Mouse (Mus musculus): ENCODE measurements around the gene Smim26. TPM values are rescaled to one million over a fixed set of nuclear protein-coding genes. Genes with fewer than 3 reads are reported as not detected.

Smim26 gene
- polyA plus RNA-seq, 1 experiment from 2014 or later: 77.1 TPM

DNA sequence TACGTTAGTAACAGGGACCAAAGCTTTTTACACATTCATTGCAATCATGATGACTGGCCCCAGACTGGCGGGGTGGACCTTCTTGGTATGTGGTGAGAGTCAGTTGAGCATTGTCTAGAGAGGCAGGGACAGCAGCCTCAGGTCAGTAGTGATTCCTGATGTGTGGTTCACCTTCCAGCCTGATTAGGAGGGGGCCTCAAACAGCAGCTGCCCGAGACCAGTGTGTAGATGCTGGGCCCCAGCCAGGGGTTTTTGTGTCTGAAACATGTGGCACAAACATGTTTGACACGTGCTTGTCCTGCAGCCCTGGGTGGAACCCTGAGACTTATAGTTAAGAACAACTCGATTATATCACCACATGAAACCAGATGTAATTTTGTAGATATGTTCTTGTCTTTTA lies 40.4 kb downstream of the Smim26 start:
- 0 out of 2 replicates have a peak, but pooled peaks cover 4% of the 10 kb centered on the region for H3K36me3 ChIP-seq (replicated peaks; ENCODE audit: control insufficient read depth, insufficient read depth)
- no peak overlapping the region for H3K27ac ChIP-seq
- WGBS: 80% methylated on average over 5 of the region's 5 CpGs
- no peaks in the 10 kb centered on the region for H3K27me3 ChIP-seq (ENCODE audit: control insufficient read depth, insufficient read depth, low read length)
- H3K9me3 ChIP-seq (ENCODE audit: control insufficient read depth, low read length): no peaks in the 10 kb centered on the region
- H3K4me1 ChIP-seq (replicated peaks; ENCODE audit: control insufficient read depth, insufficient read depth, low read length): 0 out of 2 replicates have a peak, but pooled peaks cover 5% of the 10 kb centered on the region
- no peak overlapping the region for H3K4me2 ChIP-seq (replicated peaks)
- H3K4me3 ChIP-seq (replicated peaks; ENCODE audit: low read length): no peak overlapping the region
- ATAC-seq (ENCODE audit: low FRiP score) (0 out of 2 replicates have a peak, but pooled peaks have one; percentile 40), DNase-seq (ENCODE audit: low spot score) (no peak)
- no peak overlapping the region for H3K9ac ChIP-seq

- ATAC-seq (ENCODE audit: low FRiP score) (no peak), DNase-seq (ENCODE audit: low spot score) (no peak)
- no peaks in the 10 kb centered on the region for H3K9me3 ChIP-seq (ENCODE audit: control insufficient read depth, low read length)
- H3K4me1 ChIP-seq (replicated peaks; ENCODE audit: control insufficient read depth, insufficient read depth, low read length): 0 out of 2 replicates have a peak, but pooled peaks cover 5% of the 10 kb centered on the region
- no peak overlapping the region for H3K4me2 ChIP-seq (replicated peaks)
- WGBS: 47% methylated on average over 2 of the region's 2 CpGs
- H3K9ac ChIP-seq: no peak overlapping the region
- no peaks in the 10 kb centered on the region for H3K27me3 ChIP-seq (ENCODE audit: control insufficient read depth, insufficient read depth, low read length)
- no peak overlapping the region for H3K4me3 ChIP-seq (replicated peaks; ENCODE audit: low read length)
- peak overlapping the region; percentile 62; the same call in 1 of the 2 replicates for H3K27ac ChIP-seq
- H3K36me3 ChIP-seq (replicated peaks; ENCODE audit: control insufficient read depth, insufficient read depth): 0 out of 2 replicates have a peak, but pooled peaks cover 4% of the 10 kb centered on the region
Measured at GRCm38 (mm10) chr2:144634729-144635128, 40.9 kb downstream of the Smim26 start.

DNA sequence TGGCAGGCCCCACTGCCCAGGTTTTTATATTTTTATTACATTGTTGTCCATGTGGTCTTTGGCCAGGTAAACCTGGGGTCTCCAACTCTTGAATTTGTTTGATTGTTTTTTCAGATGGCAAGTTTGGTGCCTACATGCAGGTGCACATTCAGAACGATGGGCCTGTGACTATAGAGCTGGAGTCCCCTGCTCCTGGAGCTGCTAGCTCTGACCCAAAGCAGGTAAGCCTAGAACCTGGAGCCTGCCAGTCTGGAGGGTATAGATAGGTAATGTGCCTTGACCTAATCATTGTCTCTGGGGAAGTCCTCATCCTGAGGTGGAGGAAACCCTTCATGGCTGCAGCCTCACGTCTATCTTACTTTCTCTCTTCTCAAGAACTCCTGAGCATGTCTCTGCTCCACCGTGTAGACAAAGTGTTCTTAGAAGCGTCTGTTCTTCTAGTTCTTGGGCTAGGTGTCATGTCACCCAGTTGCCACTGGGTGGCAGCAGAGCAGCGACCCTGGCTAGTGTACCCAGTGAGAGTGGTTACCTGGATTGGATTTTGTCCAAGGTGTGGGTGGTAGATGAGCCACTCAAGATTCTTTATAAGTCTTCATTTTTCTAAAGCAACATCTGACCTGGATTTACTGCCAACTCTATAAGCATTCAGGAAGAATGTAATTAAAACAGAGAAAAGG lies 41.9 kb downstream of the Smim26 start:
- DNase-seq (ENCODE audit: low spot score) (peak; percentile 86), ATAC-seq (ENCODE audit: low FRiP score) (peak; percentile 77)
- H3K4me2 ChIP-seq (replicated peaks): no peak overlapping the region
- no peak overlapping the region for H3K27ac ChIP-seq
- 0 out of 2 replicates have a peak, but pooled peaks cover 5% of the 10 kb centered on the region for H3K4me1 ChIP-seq (replicated peaks; ENCODE audit: control insufficient read depth, insufficient read depth, low read length)
- H3K27me3 ChIP-seq (ENCODE audit: control insufficient read depth, insufficient read depth, low read length): no peaks in the 10 kb centered on the region
- H3K9ac ChIP-seq: no peak overlapping the region
- 21% methylated on average over 5 of the region's 5 CpGs for WGBS
- 0 out of 2 replicates have a peak, but pooled peaks cover 4% of the 10 kb centered on the region for H3K36me3 ChIP-seq (replicated peaks; ENCODE audit: control insufficient read depth, insufficient read depth)
- no peaks in the 10 kb centered on the region for H3K9me3 ChIP-seq (ENCODE audit: control insufficient read depth, low read length)
- H3K4me3 ChIP-seq (replicated peaks; ENCODE audit: low read length): no peak overlapping the region

- no peak for ATAC-seq (ENCODE audit: low FRiP score)
- 90% methylated on average over 4 of the region's 4 CpGs for WGBS
- no peak overlapping the region for H3K4me3 ChIP-seq (replicated peaks; ENCODE audit: low read length)
Measured at GRCm38 (mm10) chr2:144637204-144637603, 43.4 kb downstream of the Smim26 start.

DNA sequence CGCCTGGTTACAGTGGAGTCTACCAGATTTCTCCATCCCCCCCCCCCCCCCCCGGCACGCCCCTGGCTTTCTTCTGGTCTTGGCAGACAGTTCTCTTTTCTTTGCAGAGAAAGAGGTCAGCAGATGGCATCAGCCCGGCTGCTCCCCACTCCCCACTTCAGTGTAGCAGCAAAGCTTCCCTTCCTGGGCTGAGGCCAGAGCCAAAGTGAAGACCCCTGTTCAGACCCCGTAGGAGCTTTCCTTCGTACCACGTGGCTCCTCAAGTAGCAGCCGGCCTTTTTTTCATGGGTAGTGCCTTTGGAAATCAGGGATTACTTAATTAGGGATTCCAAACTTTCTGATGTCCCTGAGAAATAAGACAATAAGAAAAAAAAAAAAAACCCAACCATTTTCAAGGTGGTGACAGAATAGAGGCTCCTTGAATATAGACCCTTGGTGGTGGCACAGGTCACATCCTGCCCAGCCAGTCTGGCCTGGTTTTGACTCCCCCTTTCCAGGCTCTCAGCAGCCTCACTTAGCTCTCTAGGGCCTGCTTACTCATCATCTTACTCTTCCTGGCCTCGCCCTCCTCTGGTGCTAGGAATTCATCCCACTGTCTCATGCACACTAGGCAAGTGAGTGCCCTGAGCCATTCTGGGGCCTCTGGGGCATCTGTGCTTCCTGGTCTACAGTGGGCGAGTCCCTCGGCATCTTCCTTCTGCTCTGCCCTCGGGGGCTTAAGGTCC lies 44.0 kb downstream of the Smim26 start:
- H3K9me3 ChIP-seq (ENCODE audit: control insufficient read depth, low read length): no peaks in the 10 kb centered on the region
- 0 out of 2 replicates have a peak, but pooled peaks cover 5% of the 10 kb centered on the region for H3K4me1 ChIP-seq (replicated peaks; ENCODE audit: control insufficient read depth, insufficient read depth, low read length)
- no peak overlapping the region for H3K9ac ChIP-seq
- H3K4me2 ChIP-seq (replicated peaks): no peak overlapping the region
- WGBS: 73% methylated on average over 10 of the region's 12 CpGs
- no peak overlapping the region for H3K27ac ChIP-seq
- DNase-seq (ENCODE audit: low spot score) (no peak), ATAC-seq (ENCODE audit: low FRiP score) (no peak)
- H3K36me3 ChIP-seq (replicated peaks; ENCODE audit: control insufficient read depth, insufficient read depth): no peaks in the 10 kb centered on the region
- H3K4me3 ChIP-seq (replicated peaks; ENCODE audit: low read length): no peak overlapping the region
- no peaks in the 10 kb centered on the region for H3K27me3 ChIP-seq (ENCODE audit: control insufficient read depth, insufficient read depth, low read length)

More at GRCm38 (mm10) chr2:144637204-144637603, 43.4 kb downstream of the Smim26 start:
- Histone ChIP-seq H3K27me3 (ENCODE audit: control insufficient read depth, insufficient read depth, low read length) (no peaks in the 10 kb centered on the region), H3K4me2 (replicated peaks) (no peak overlapping the region), H3K36me3 (replicated peaks; ENCODE audit: control insufficient read depth, insufficient read depth) (0 out of 2 replicates have a peak, but pooled peaks cover 4% of the 10 kb centered on the region), H3K27ac (no peak overlapping the region), H3K4me1 (replicated peaks; ENCODE audit: control insufficient read depth, insufficient read depth, low read length) (0 out of 2 replicates have a peak, but pooled peaks cover 5% of the 10 kb centered on the region), H3K9me3 (ENCODE audit: control insufficient read depth, low read length) (no peaks in the 10 kb centered on the region), H3K9ac (no peak overlapping the region)
- no peak for DNase-seq (ENCODE audit: low spot score)

GRCm38 (mm10) chr2:144638719-144639118 lies 44.9 kb downstream of the Smim26 start:
- no peaks in the 10 kb centered on the region for H3K9me3 ChIP-seq (ENCODE audit: control insufficient read depth, low read length)
- 0 out of 2 replicates have a peak, but pooled peaks cover 5% of the 10 kb centered on the region for H3K4me1 ChIP-seq (replicated peaks; ENCODE audit: control insufficient read depth, insufficient read depth, low read length)
- no peak overlapping the region for H3K27ac ChIP-seq
- H3K4me3 ChIP-seq (replicated peaks; ENCODE audit: low read length): no peak overlapping the region
- no peaks in the 10 kb centered on the region for H3K36me3 ChIP-seq (replicated peaks; ENCODE audit: control insufficient read depth, insufficient read depth)
- 69% methylated on average over 4 of the region's 4 CpGs for WGBS
- no peaks in the 10 kb centered on the region for H3K27me3 ChIP-seq (ENCODE audit: control insufficient read depth, insufficient read depth, low read length)
- DNase-seq (ENCODE audit: low spot score) (peak; percentile 37), ATAC-seq (ENCODE audit: low FRiP score) (no peak)
- H3K9ac ChIP-seq: no peak overlapping the region
- H3K4me2 ChIP-seq (replicated peaks): no peak overlapping the region

GRCm38 (mm10) chr2:144640101-144640500 lies 46.2 kb downstream of the Smim26 start:
- no peak overlapping the region for H3K9ac ChIP-seq
- ATAC-seq (ENCODE audit: low FRiP score) (no peak), DNase-seq (ENCODE audit: low spot score) (no peak)
- no peak overlapping the region for H3K4me3 ChIP-seq (replicated peaks; ENCODE audit: low read length)
- H3K36me3 ChIP-seq (replicated peaks; ENCODE audit: control insufficient read depth, insufficient read depth): no peaks in the 10 kb centered on the region
- H3K9me3 ChIP-seq (ENCODE audit: control insufficient read depth, low read length): no peaks in the 10 kb centered on the region
- H3K4me1 ChIP-seq (replicated peaks; ENCODE audit: control insufficient read depth, insufficient read depth, low read length): no peaks in the 10 kb centered on the region
- no peak overlapping the region for H3K27ac ChIP-seq
- no peaks in the 10 kb centered on the region for H3K27me3 ChIP-seq (ENCODE audit: control insufficient read depth, insufficient read depth, low read length)
- 69% methylated on average over 7 of the region's 7 CpGs for WGBS
- H3K4me2 ChIP-seq (replicated peaks): no peak overlapping the region

GRCm38 (mm10) chr2:144641991-144642390 lies 48.1 kb downstream of the Smim26 start:
- Histone ChIP-seq H3K27me3 (ENCODE audit: control insufficient read depth, insufficient read depth, low read length) (no peaks in the 10 kb centered on the region), H3K9me3 (ENCODE audit: control insufficient read depth, low read length) (no peaks in the 10 kb centered on the region), H3K27ac (no peak overlapping the region), H3K4me1 (replicated peaks; ENCODE audit: control insufficient read depth, insufficient read depth, low read length) (0 out of 2 replicates have a peak, but pooled peaks cover 5% of the 10 kb centered on the region), H3K36me3 (replicated peaks; ENCODE audit: control insufficient read depth, insufficient read depth) (no peaks in the 10 kb centered on the region), H3K9ac (no peak overlapping the region), H3K4me2 (replicated peaks) (no peak overlapping the region), H3K4me3 (replicated peaks; ENCODE audit: low read length) (no peak overlapping the region)
- ATAC-seq (ENCODE audit: low FRiP score) (no peak), DNase-seq (ENCODE audit: low spot score) (no peak)
- WGBS: 89% methylated on average over 4 of the region's 4 CpGs
